Mouse (Mus musculus): ENCODE measurements around the gene Hpgd.

- TF ChIP-seq CTCF (IDR thresholded peaks at IDR 0.05) (no peak), EP300 (IDR thresholded peaks at IDR 0.05) (no peak)
These were observed 636 bp downstream of the Hpgd start for GRCm38 (mm10) chr8:56294886-56295555.
